Mouse (Mus musculus): ENCODE measurements around the gene Tuba1b.
"Not testable (repeated sequence)": the region's sequence is repeated elsewhere in the genome, so short reads cannot be mapped to it uniquely, and the experiment has no call there.

The Tuba1b gene

DNA sequence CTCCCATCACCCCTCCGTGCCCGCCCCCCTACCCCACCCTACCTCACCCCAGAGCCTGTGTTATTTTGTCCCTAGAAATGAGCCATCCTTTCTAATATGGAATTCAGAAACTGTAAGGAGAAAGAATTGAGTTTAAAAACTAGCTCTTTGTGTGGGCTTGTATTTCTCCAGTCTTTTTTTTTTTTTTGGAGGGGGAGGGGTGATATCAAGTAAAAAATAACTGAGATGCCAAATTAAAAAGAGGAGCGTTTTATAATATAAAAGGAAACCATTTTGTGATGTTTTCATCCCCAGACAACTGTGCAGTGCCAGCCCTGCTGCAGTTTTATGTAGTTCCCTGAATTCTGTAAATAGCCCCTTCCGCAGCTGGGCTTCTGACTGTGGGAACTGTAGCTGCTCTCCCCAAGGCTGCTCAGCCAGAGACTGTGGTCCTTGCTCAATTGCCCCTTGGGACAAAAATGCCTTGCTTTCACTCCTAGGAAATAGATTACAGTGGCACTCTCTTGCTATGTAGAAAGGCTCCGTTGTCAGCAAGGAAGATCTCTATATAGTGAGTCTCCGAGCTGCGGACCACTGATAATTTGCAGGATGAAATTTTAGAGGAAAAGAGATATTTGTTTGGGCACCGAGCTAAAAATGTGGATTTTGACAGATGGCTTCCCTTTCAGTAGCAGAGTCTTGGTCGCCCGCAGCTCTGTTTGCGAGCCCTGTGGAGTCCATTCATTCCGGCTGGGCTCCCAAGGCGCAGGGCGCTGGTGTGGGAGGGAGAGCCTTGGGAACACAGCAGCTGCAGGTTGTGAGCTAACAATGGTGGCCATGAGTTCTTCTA is 20.3 kb upstream of the Tuba1b start:
- DNase-seq (ENCODE audit: low read depth in 1 of 2, low spot score in 2 of 2), result no peak

DNA sequence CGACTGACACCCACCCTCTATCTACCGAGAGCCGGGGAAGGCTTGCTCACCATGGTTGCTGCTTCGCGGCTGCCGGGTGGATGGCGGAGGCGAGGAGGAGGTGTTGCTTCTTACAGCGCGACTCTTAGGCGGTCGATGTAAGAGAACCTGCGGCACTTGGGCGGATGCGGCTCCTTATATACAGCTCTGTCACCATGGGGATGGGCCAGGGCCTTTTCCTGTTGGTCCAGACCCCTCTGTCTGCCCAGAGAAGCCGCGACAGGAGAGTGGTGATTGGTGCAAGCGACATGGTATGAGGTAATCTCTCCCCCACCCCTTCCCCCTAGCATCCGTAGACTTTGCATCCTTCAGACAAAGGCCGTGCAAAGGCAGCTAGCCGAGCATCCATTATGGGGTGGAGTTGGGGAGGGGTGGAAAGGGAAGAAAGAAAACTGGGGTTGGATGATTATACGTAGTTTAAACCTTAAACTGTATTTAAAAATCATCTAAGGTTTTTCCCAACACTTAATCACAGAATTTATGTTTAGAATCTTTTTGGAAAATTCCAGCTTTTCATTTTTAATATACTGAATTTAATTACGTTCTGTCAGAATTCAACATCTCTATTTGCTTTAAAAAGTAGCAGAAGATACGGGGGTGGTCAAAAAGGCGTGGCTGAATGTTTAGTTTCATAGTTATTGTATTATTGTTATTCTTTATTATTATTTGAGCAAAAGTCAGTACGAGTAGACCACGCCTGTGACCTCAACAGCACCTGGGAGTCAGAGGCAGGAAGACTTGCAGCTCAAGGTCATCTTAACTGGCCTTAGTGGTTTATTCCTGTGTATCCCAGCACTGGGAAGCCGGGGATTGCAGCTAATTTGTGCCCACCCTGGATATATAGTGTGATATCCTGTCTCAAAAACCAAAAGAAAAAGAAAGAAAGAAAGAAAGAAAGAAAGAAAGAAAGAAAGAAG is 19.3 kb upstream of the Tuba1b start, which contains the start of the genes Gm49450 and Tuba1a:
Gene Gm49450, minus strand, starts transcription at position 151 of the 956 bp plus-strand sequence.
Gene Tuba1a, minus strand, starts transcription at position 303 of the 956 bp plus-strand sequence.
- peak; percentile 71 to 82 for DNase-seq (ENCODE audit: low read depth in 1 of 2, low spot score in 2 of 2)

DNA sequence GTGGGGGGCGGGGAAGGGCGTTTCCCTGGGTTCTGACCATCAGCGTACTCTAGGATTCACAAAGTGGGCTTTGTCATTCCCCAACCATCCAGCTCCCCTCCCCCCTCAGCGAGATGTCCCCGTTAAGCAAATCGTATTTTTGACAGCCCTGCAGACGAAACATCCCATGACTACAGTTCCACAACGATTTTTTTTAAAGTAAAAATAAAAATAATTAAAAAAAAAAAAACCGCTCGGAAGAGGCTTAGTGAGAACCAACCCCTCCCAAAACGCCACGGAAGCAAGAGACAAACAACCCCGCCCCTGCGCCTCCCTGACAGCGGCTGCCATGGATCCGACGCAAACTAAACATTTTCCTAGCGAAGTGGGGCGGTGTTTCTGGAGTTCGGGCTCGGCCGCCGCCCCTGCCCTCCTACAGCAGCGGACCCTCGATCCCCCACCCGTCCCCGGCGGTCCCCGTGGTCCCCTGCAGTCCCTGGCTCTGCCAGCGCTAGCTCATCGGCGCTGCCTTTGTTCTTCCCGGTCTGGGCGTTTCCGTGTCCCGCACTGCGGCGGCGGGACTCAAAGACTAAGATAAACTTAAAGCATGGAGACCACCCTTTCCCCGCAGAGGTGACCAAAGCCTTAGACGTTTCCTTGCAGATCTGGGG is 18.5 kb upstream of the Tuba1b start:
- peak in 1 of 2 experiments; percentile 20 for DNase-seq (ENCODE audit: low read depth in 1 of 2, low spot score in 2 of 2)

DNA sequence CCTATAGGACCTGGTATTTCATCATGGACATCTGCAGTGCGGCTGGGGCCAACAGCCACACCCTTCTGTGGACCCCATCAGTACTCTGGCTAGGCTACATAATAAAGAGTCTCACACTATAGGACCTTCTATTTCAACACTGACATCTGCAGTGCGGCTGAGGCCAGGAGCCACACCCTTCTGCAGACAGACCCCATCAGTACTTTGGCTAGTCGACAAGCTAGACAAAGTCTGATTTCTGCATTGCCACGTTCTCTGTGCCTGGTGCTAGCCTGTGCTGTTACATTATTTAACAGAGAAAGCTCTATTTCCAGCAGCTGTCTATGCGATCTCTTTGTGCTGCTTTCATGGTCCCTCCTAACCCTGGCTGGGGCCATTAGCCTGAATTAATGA is 17.7 kb upstream of the Tuba1b start:
- DNase-seq (ENCODE audit: low read depth in 1 of 2, low spot score in 2 of 2), result no peak

DNA sequence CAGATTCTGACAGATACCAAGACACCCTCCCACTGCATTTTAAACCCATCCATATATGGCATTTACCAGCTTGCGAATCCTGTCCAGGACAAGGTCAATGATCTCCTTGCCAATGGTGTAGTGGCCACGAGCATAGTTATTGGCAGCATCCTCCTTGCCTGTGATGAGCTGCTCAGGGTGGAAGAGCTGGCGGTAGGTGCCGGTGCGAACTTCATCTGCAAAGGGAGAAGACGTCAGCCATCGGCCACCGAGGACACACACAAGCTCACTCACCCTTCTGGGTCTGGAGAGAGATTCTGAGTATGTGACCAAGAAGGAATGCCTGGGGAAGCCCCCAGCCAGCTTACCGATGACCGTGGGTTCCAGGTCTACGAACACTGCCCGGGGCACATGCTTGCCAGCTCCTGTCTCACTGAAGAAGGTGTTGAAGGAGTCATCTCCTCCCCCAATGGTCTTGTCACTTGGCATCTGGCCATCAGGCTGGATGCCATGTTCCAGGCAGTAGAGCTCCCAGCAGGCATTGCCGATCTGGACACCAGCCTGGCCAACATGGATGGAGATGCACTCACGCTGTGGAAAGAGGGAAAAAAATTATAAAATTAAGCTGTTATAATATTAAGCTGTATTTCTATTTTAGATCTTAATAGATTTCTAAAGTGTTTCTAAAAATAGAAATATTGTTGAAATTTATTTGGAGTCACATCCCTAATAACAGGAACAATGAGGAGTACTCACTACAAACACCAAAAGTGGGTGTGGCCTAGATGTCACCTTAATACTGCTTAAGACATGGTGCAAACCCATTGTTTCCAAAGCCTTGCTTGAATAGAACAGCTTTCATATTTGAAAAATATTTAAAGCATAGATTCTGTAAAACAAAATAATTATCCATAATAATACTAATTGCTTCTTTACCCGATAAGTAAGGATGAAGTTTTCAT is 17.0 kb upstream of the Tuba1b start:
- DNase-seq (ENCODE audit: low read depth in 1 of 2, low spot score in 2 of 2), result not testable (repeated sequence)

DNA sequence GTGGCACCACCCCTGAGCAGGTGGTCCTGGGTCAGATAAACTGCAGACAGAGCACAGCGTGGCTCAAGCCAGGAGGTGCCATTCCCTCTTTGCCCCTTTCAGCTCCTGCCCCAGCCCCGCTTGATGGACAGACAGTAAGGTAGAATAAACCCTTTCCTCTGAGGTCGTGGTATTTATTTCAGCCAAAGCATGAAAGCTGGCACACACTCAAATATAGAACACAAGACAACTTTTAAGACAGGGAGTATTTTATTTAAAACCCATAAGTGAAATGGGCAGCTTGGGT is 15.2 kb upstream of the Tuba1b start:
- DNase-seq (ENCODE audit: low read depth in 1 of 2, low spot score in 2 of 2), result no peak

DNA sequence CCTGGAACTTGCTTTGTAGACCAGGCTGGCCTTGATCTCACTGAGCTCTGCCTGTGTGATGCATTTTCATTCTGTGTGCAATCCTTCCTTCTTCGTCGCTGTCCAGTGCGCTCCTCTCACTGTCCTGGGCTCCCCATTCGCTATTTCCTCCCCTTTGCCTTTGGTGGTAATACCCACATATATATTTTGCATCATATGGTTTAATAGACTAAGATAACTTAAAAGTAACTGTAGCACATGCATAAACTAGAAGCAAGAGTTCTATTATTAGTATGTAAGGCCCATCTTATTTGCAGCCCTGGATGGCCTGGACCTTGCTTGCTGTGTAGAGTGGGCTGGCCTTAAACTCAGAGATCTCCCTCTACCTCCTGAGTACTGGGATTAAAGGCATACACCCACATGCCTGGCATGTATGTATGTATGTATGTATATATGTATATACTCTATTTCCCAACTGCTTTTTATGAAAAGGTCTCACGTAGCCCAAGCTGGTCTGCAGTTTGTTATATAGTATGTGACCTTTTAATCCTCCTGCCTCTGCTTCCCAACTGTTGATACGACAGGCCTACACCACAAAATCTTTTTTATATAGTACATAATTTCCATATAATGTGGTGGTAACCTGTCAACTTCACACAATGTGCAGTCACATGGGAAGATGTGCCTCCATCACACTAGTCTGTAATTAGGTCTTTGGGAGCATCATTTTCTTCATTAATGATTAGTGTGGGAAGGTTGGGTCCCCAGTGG is 14.7 kb upstream of the Tuba1b start:
- no peak for DNase-seq (ENCODE audit: low read depth in 1 of 2, low spot score in 2 of 2)

DNA sequence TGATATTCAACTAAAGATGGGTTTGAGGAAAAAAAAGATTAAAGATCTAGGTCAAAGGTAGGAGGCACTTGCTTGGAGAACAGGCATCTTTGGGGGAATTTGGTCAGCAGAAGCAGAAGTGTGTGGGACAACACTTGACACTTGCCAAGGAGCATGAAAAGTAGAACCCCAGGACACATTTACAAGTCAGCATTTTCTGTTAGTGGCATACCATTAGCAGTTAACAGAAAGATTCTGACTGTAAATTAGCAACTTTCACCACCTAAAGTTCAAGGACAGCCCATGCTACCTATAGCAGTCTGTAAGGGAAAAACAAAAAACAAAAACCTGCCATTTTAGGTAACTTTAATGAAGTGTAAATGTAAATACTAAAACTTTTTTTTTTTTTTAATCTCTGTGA is 14.0 kb upstream of the Tuba1b start:
- DNase-seq (ENCODE audit: low read depth in 1 of 2, low spot score in 2 of 2), result no peak

DNA sequence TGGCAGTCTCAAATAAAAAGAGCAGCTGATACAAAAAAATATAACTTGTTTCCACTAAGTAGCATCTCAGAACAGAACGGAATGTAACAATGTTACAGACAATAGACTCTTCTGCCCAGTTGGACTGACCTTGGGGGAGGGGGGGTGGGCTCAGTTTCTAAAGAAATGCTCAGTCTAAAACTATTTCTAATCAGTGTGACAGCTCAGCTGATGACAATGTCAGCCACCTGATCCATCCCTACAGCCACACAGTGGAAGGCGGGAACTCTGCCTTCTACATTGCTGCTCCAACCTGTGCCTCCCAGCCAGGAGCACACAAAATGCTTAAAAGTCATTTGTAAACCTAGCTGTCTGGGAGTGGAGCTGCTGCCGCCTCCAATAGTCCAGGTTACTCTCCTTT is 13.5 kb upstream of the Tuba1b start:
- DNase-seq (ENCODE audit: low read depth in 1 of 2, low spot score in 2 of 2), result no peak

DNA sequence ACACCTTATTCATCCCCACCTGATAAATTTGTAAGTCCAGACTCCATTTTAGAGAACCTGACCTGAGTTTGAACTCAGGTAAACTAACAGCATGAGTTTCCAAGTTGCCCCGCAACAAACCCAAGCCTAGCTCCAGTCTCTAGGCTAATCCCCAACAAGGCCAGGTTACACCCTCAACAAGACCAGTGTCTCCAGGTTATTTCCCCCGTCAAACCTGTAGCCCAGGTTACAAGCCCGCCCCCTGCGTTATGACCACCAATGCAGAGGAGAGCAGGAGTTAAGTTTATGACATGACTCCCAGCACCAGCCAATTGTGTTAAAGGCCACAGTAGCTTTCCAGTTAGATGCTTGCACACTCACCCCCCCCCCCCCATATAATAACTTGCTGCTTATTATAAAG is 8.8 kb upstream of the Tuba1b start:
- no peak for DNase-seq (ENCODE audit: low read depth in 1 of 2, low spot score in 2 of 2)

DNA sequence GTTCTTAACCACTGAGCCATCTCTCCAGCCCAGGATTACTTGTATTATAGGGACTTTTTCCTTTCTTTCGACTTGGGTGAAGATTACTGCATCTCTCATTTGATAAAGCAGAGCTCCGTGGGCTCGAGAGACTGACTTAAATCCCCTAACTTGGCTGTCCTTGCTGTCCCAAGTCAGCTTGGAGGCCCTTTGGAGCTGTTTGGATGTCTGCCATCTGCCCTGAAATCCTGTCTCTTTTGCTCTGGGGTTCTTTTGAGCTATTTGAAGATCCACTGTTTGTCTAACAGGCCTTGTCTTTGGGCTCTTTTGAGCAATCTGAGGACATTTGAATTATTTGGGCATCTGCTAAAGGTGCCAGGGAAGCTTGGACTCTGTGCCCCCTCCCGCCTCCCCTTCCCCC is 7.7 kb upstream of the Tuba1b start:
- no peak for DNase-seq (ENCODE audit: low read depth in 1 of 2, low spot score in 2 of 2)

DNA sequence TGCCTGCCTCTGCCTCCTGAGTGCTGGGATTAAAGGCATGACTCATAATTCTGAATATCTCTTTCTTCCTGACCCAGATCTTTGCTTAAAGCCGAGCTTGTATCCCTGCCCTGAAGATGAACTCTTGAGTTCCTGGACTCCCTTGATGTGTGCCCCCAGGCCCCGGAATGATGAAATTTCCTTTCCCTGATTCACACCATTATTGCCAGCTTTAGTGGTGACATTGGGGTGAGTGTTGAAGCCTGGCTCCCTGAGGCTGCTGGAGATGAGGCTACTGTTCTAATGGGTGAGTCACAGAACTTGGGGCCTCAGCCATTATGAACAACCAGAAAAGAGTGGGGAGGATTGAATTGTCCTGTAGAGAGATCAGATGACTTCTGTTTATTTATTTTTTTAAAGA is 7.2 kb upstream of the Tuba1b start:
- DNase-seq (ENCODE audit: low read depth in 1 of 2, low spot score in 2 of 2), result no peak

DNA sequence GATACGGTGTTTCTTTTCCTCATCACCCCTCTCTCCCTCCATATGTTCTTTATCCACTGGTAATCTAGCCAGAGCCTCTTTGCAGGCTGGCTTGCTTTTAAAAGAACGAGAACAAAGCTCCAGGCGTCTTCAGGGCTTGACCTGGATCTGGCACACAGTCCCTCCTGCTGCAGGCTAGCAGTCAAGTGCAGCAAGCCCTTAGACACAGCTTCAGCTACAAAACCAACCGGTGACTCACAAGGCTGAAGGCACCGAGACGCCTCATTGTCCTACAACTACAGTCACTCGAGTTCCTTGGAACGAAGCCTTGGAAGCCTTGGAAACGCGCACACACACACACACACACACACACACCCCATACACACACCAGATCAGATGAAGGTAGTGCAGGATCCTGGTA is 6.5 kb upstream of the Tuba1b start:
- no peak for DNase-seq (ENCODE audit: low read depth in 1 of 2, low spot score in 2 of 2)

DNA sequence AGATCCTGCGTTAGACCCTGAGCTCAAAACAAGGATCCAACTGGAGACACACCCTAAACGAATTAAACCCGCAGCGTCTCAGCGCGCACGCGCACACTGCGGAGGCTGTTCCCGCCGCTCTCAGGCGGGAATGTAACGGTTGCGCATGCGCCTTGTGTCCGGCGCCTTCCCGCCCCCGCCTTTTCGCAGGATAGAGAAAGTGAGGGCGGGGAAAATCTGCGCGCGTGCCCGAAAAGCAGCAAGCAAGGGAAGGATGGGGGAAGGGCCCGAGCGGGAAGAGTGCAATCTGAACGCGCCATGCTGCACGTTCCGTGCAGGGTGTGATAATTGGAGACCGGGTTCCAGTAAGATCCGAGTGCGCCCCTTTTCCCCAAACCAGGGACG is 540 bp downstream of the Tuba1b start:
- DNase-seq (ENCODE audit: low read depth in 1 of 2, low spot score in 2 of 2), result peak; percentile 80 to 85

DNA sequence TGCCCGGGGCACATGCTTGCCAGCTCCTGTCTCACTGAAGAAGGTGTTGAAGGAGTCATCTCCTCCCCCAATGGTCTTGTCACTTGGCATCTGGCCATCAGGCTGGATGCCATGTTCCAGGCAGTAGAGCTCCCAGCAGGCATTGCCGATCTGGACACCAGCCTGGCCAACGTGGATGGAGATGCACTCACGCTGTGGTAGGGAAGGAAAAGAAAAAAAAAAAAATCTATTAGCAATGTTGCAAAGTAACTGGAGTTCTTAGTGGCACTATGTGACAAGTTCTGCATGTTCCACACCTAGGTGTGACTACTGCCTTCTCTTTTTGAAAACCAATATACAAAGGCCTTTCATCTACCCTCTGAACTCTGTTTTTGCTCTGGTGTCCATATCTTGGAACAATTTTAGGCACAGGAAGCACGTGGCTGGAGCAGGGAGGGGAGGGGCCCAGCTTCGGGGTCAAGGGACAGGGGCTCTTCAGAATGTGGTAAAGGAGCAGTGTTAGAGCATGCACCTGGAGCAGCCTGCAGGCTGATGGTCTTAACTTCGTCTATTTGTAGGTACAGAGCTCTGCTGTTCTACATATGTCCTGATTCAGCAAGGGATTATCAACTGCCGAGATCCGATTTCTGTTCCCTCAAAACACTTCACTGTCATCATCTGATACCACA is 1.2 kb downstream of the Tuba1b start:
- DNase-seq (ENCODE audit: low read depth in 1 of 2, low spot score in 2 of 2), result not testable (repeated sequence)

DNA sequence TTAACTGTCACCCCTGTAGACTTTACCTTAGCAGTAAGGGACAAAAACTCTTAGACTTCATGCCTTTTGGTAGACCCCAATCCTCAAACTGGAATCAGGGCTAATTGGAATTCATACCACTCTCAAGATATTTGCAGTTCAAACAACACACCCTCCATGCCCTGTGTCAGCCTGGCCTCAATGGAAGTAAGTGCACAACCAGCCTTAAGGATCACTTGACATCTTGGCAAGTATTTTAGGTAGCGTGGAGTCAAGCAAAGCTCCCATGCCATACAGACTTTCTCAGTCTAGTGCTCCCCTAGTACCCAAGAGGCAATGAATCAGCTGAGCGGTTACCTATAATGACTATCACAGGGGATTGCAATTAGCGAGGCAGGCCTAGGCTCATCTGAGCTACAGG is 3.4 kb downstream of the Tuba1b start:
- DNase-seq (ENCODE audit: low read depth in 1 of 2, low spot score in 2 of 2), result no peak

DNA sequence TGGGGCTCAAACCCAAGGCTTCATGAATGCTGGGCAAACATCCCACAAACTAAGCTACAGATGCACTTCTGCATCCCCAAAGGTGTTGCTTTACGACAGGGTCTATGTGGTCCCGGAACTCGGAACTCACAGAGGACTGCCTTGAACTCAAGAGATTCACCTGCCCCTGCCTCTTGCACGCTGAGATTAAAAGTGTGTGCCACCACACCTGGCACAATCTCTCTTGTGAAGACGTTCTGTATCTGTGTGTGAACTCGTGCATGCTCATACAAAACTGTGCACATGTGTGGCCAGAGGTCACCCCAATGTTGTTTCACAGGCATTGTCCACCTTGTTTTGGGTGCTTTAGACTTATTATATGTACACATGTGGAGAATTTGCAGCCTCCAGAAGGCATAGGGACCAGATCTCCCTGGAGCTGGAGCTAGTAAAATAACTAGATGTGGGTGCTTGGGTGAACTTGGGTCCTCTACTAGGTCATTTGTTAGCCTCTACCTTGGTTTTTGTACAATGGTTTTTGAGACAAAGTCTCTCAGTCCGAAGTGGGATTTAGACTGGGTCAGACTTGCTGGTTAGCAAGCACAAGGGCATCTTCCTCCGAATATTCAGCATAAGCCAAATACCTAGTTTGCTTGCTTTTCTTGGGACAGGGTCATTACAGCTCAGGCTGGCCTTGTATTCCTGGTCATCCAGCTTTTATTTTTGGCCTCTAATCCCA is 4.2 kb downstream of the Tuba1b start:
- DNase-seq (ENCODE audit: low read depth in 1 of 2, low spot score in 2 of 2), result no peak

DNA sequence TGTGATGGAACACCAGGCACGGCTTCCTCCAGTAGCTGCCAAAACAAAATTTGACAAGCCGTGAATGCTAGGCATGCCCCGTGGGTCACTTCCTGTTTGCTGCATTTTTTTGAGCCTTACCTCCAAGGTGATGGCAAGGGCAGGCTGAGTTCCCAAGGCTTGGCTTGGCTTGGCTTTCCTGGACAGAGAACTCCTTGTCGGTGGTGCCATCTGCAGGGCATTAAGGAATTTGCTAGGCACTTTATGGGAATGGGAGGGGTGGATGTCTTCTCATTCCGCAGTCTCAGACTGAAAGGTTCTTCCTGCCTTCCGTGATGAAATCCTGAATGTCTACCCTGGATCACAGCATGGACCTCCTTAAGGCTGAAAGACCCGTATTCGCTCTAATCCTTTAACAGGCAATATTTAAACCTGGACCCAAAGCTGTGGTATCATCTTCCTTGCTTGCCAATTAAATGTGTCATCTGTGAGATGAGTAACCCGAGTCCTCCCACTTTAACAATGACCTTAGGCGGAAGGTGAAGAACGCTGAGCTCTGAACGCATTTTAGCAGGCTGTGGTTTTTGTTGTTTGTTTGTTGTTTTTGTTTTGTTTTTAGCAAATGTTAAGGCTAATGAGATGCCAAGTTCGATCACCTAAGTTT is 5.6 kb downstream of the Tuba1b start:
- DNase-seq (ENCODE audit: low read depth in 1 of 2, low spot score in 2 of 2), result no peak

Data from monocyte, adult 2 months (primary cell).